Mouse (Mus musculus): Measurements from ENCODE around the gene Arid3b.

Gene Arid3b

GRCm38 (mm10) chr9:57833762-57834471 is 2.7 kb downstream of the Arid3b start:
- in situ Hi-C loops (cut with MboI; ENCODE audit: low pct_unique_long_range_greater_than_20kb in 1 of 2, low sequenced_read_pairs in 2 of 2, unreplicated experiment in 1 of 2): no loop called here

DNA sequence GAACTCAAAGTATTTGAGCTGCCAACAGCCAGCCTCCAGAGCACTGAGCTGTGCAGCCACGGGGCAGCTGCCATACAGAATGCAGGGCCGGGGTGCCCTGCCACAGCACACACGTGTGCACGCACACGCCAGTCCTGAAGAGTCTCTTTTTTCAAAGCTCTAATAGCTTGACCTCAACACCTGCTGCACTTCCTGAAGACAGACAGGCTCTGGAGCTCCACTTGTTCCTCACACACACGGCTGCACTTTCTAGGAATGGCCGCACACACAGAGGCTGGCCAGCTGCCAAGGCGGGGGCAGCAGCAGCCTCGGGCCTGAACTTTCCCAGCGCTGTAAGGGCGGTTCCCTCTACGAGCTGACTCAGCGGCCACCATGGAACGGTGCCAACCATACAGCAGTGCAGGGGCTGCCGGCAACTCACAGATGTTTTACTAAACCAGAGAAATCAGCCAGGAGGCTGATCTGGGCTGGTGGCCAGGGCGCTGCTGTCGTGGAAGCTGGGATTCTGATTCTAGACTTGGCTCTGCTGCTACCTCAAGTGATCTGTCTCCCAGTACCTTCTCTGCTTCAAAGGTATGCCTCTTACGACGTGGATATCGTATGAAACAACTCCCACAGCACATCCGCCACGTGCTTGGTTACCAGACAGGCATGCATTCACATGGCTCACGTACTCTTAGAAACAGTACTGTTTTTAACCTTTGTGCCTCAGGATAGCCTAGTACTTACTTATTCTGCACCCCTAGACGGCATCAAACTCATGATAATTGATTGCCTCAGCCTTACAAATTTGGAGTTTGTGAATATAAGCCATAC is 5.1 kb downstream of the Arid3b start:
- in situ Hi-C loops (cut with MboI; ENCODE audit: low pct_unique_long_range_greater_than_20kb in 1 of 2, low sequenced_read_pairs in 2 of 2, unreplicated experiment in 1 of 2): no loop called here

GRCm38 (mm10) chr9:57829812-57830557 is 6.6 kb downstream of the Arid3b start:
- in situ Hi-C loops (cut with MboI; ENCODE audit: low pct_unique_long_range_greater_than_20kb in 1 of 2, low sequenced_read_pairs in 2 of 2, unreplicated experiment in 1 of 2): no loop called here

- in situ Hi-C loops (cut with MboI; ENCODE audit: low pct_unique_long_range_greater_than_20kb in 1 of 2, low sequenced_read_pairs in 2 of 2, unreplicated experiment in 1 of 2): no loop called here
These were observed 13.2 kb downstream of the Arid3b start for GRCm38 (mm10) chr9:57823397-57823796.

- in situ Hi-C loops (cut with MboI; ENCODE audit: low pct_unique_long_range_greater_than_20kb in 1 of 2, low sequenced_read_pairs in 2 of 2, unreplicated experiment in 1 of 2): no loop called here
These were observed 13.8 kb downstream of the Arid3b start for GRCm38 (mm10) chr9:57822812-57823211.

DNA sequence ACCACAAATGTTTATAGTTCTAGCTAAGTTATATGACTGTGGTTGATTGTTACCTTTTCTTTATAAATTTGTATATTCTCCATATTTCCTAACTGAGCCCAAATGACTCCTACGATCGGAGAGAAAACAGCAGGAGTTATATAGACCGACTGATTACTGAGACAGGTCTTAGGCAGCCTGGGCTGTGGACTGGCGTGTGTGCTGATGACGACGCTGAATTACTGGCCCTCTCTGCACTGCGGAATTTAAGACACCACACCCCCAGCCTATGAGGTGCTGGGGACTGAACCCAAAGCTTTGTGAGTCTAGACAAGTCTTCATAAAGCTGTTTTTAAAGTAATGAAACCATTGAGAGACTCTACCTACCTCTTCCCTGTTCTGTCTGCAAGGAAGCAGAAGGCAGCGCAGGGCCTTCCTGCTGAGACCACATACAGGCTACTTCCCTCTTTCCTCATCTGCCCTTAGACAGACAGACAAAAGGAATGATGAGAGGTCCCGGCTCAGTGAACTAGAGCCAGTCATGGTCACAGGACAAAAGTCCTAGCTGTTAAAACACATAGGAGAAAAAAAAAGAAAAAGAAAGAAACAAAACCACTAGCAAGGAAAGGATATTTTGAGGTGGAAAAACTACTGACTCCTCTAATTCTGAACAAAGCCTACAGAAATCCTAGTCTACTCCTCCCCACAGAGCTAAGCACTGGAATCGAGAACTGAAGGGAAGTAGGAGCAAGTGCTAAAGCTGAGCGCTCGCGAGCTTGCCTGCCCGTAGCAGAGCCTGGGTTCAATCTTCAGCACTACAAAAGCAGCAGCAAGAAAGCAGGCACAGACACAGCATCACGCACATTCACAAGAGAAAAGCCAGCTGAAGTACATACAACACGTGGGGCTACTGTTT is 16.2 kb downstream of the Arid3b start:
- in situ Hi-C loops (cut with MboI; ENCODE audit: low pct_unique_long_range_greater_than_20kb in 1 of 2, low sequenced_read_pairs in 2 of 2, unreplicated experiment in 1 of 2): no loop called here

DNA sequence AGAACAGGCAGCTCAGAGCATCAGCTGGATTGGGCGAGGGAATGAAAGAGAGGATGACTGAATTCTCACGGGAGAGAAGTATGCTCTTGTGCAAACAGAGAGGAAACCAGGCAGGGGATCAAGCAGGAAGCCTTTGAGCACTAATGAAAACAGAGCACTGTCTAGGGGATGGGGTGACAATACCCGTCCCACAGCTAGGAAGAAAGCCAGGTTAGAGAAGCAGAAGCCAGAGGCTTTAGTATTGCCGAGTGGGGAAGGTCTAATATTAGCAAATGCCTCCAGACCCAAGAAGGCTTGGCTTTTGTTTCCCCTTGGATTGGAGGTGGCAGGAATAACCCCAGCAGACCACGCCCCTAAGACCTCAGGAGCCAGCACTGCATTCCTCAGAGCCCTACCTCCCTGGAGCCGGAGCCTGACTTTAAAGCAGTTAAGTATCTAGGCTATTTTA is 19.3 kb downstream of the Arid3b start:
- in situ Hi-C loops (cut with MboI; ENCODE audit: low pct_unique_long_range_greater_than_20kb in 1 of 2, low sequenced_read_pairs in 2 of 2, unreplicated experiment in 1 of 2): no loop called here

DNA sequence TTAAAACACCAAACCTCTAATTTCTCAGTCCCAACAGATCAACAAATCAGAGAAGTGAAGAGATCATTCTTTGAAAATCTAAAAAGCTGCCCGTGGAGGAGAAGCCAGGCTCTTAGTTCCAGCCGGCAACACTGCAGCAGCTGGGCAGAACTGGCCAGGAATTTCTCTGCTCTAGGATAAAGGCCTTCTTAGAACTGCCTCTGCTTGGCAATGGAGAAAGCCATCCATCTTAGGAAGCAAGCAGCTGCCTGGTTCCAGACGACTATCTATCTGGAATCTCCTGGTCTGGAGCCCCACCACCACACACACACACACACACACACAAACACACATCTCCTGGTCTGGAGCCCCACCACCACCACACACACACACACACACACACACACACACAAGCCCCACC is 21.7 kb downstream of the Arid3b start:
- in situ Hi-C loops (cut with MboI; ENCODE audit: low pct_unique_long_range_greater_than_20kb in 1 of 2, low sequenced_read_pairs in 2 of 2, unreplicated experiment in 1 of 2): no loop called here

GRCm38 (mm10) chr9:57814014-57814413 is 22.6 kb downstream of the Arid3b start:
- in situ Hi-C loops (cut with MboI; ENCODE audit: low pct_unique_long_range_greater_than_20kb in 1 of 2, low sequenced_read_pairs in 2 of 2, unreplicated experiment in 1 of 2): no loop called here

DNA sequence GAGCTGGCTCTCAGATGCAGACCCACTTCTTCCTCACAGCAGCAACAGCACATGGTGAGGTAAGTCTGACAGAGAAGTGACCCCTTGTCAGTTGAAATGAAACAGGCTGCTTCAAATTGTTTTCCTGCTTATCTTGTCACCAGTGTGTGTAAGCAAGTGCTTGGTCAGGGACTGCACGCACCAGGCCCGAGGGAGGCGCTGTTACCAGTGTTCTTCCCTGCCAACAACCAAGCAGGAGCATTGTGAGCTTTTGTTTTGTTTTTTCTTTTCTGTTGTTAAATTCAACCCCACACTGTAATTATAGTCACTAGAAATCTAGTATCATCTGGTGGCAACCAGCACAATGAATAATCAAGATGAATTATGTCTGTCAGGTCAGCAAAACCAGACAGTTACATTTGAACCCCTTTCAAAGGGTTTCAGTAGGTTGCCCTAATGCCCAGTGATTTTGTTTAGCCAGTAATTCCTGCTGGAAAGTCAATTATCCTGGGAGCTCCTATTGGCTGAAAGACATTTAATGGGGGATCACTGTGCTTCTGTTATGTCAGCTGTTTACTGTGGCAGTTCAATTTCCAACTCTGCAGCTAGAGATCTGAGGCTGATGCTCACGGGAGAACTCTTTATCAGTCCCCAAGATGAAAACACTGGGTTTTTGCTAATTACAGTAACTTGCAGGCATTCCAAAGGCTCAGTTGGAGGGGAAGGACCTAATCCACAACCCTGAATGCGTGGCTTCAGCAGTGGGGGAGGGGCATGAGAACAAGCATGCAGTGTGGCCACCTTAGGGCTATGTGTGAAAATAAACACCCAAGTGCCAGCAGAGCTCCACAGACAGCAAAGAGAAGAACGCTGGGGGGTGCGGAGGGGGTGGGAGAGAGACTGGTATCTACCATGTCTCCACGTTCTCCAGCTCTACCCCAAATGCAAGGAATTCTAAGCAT is 24.5 kb downstream of the Arid3b start:
- in situ Hi-C loops (cut with MboI; ENCODE audit: low pct_unique_long_range_greater_than_20kb in 1 of 2, low sequenced_read_pairs in 2 of 2, unreplicated experiment in 1 of 2): no loop called here

DNA sequence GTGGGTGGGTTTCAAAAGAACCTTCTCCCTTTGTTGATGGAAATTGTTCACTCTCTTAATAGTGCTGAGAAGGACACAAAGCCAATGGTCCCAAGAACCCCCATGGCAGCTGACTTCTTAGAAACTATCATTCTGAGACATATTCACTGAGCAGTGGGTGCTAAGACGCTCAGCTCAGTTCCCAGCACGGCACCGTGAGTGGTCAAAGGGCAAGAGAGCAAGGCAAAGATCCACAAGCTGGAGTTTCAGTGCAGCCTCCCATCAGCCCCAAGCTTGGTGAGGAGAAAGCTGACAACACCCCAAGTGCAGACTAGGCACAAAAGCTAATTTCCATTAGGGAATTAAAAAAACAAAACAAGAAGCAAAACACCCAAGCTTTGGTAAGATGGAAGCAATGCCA is 25.9 kb downstream of the Arid3b start:
- in situ Hi-C loops (cut with MboI; ENCODE audit: low pct_unique_long_range_greater_than_20kb in 1 of 2, low sequenced_read_pairs in 2 of 2, unreplicated experiment in 1 of 2): no loop called here

GRCm38 (mm10) chr9:57808771-57809310 is 27.8 kb downstream of the Arid3b start:
- in situ Hi-C loops (cut with MboI; ENCODE audit: low pct_unique_long_range_greater_than_20kb in 1 of 2, low sequenced_read_pairs in 2 of 2, unreplicated experiment in 1 of 2): no loop called here

DNA sequence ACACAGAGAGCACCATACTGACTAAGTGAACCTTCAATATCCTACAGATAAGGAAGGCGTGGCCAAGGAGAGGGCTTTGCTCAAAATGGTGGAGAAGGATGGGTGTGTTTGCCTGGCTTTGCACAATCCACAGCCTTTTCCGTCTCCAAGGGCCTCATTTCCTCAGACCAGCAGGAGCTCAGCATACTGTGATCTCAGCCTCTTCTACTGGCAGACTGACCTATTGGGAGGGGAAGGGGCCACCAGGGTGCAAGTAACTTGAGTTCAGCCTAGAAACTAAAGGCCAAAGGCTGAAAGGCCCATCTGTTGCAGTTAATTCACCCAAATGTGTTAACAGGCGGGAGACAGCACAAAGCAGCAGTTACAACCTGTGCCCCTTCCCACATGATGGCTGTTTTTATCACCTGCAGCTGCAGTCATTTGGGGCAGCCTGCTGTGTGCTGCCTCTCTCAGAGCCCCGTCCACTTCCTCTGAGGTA is 29.4 kb downstream of the Arid3b start:
- in situ Hi-C loops (cut with MboI; ENCODE audit: low pct_unique_long_range_greater_than_20kb in 1 of 2, low sequenced_read_pairs in 2 of 2, unreplicated experiment in 1 of 2): no loop called here

- in situ Hi-C loops (cut with MboI; ENCODE audit: low pct_unique_long_range_greater_than_20kb in 1 of 2, low sequenced_read_pairs in 2 of 2, unreplicated experiment in 1 of 2): no loop called here
These were observed 30.5 kb downstream of the Arid3b start for GRCm38 (mm10) chr9:57806066-57806481.

DNA sequence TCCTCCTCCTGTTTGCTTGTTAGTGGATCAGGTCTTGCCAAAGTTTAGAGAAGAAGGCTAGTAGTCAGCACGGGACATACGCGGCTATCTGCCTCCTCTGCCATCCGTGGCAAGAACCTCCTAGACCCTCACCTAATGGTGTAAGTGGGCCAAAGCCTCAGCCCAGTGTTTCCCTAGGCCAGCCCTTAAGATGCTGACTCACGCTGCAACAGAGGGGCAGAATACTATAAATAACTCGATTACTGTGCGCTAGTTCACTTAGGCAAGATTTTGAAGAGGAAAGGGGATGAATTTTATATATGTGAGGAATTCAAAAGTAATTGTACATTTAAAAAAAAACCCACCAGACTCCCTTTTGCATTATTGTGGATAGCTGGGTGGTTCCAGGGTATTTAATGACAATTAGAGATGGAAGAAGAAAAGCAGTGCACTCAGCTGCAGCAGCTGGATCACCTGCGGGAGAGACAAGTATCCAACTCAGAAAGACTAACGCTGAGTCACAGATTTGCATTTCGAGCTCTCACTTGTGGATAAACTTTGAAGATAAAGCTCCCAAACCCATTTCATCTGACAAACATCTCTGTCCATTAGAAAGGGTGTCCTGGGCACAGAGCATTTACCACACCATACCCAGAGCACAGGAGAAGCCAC is 31.4 kb downstream of the Arid3b start:
- in situ Hi-C loops (cut with MboI; ENCODE audit: low pct_unique_long_range_greater_than_20kb in 1 of 2, low sequenced_read_pairs in 2 of 2, unreplicated experiment in 1 of 2): no loop called here

DNA sequence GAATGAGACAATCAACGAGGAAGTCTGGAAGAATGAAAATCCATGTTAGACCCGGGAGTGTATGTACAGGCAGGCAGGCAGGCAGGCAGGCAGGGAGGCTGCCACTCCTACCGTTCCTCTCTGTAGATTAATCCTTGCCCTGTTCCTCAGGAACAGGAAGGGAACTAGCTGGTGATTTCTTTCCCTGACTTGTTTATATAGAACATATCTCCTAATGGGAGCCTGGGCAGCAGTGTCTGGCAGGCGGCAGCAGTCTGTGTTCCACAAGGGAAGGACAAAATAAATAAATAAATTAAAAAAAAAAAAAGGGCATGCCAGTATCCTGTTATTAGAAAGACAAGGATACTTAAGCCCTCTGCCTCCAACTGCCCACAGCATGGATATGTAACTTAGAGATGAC is 32.8 kb downstream of the Arid3b start:
- in situ Hi-C loops (cut with MboI; ENCODE audit: low pct_unique_long_range_greater_than_20kb in 1 of 2, low sequenced_read_pairs in 2 of 2, unreplicated experiment in 1 of 2): no loop called here
